Mouse (Mus musculus) layer of hippocampus, adult 2 months (tissue): ENCODE measurements at regions not wholly inside any gene's neighbourhood (a gene's known extent, or its start where the extent isn't known, plus 50 kb on each side); places are given as distances from the start of the nearest gene placed in this dataset.

Experiments
- DNase-seq, 2 experiments: peaks; one replicate each; pipeline ENCODE4 v3.0.0; 2022; ENCODE audit warnings: low spot score in 2 of 2
- H3K27ac ChIP-seq: fragments of 200-600 bp; 2 replicates; pipeline ENCODE4 v1.8.1; 2022
- H3K4me3 ChIP-seq: fragments of 200-600 bp; 2 replicates; pipeline ENCODE4 v1.8.1; 2022; ENCODE audit warnings: mild to moderate bottlenecking
- CTCF ChIP-seq: fragments of 200-600 bp; conservative IDR thresholded peaks from 2 replicates; pipeline ENCODE4 v1.8.1; 2022; ENCODE audit warnings: antibody characterized with exemption, mild to moderate bottlenecking, moderate library complexity

- no peak for TF ChIP-seq CTCF
- Histone ChIP-seq H3K4me3 (no peak overlapping the region), H3K27ac (no peak overlapping the region)
- DNase-seq = no peak
Observed at GRCm38 (mm10) chr1:19881193-19881592, 672.5 kb downstream of the Tfap2b start.

GRCm38 (mm10) chr1:19899426-19899825, 690.7 kb downstream of the Tfap2b start:
- H3K4me3 ChIP-seq = no peak overlapping the region
- no peak overlapping the region for H3K27ac ChIP-seq
- no peak for TF ChIP-seq CTCF
- no peak for DNase-seq

GRCm38 (mm10) chr1:19899889-19900310, 691.2 kb downstream of the Tfap2b start:
- no peak for DNase-seq
- Histone ChIP-seq H3K27ac (no peak overlapping the region), H3K4me3 (no peak overlapping the region)
- TF ChIP-seq CTCF = no peak

DNA sequence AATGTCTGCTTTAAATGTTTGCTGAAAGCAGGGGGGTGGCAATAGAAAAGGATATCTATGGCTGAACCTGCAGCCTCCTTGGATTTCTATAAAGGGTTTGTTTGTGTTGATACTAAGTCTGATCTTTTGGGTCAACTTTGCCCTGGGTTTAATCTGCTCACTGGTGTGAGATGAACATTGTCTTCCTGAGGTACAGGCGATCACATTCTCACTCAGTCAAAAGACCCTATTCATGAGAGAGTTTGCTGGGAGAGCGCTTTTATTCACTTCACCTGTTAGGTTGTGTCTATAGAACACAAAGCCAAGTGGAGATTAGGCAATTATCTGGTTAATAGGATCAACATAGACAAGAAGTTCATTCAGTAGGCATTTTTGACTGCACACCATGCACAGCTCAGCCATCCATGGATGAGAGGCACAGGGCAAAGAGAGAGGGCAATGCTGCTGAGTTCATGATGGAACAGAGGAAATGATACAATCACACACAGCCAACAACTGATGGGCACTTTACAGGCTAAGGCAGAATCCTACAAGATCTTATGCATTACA, 692.3 kb downstream of the Tfap2b start:
- Histone ChIP-seq H3K4me3 (no peak overlapping the region), H3K27ac (no peak overlapping the region)
- no peak for DNase-seq
- TF ChIP-seq CTCF = no peak

DNA sequence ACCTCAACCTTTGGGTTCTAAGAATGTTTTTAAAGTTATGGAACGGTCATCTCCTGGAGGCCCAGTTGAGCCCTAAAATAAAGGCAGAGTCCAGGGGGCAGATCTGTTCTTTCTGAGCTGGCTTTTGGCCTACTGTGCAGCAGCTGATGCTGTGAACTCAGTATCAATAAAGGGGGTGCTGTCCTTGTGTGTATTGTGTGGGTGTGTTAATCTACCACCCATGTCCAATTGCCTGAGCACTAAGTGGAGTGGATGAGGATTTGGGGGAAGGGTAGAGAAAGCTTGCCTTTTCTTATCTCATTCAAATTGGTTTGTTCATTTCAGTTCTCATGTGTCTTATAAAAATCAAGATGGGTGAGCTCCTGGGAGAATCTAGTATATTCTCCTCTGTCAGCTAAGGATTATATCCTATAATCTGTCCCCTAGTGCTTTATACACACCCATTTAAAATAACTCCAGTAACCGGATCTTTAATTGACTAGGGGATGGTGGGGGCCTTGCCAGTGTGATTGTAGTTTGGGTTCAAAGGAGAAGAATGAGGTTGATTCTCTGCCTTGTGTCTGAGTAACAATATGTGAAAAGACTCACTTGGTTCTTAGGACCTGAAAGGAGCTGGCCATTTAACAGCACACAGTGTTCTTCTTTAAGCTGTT, 703.6 kb downstream of the Tfap2b start:
- no peak for TF ChIP-seq CTCF
- H3K4me3 ChIP-seq = no peak overlapping the region
- H3K27ac ChIP-seq = no peak overlapping the region
- DNase-seq = no peak

GRCm38 (mm10) chr1:19918762-19919161, 699.1 kb downstream of the Pkhd1 start:
- no peak for TF ChIP-seq CTCF
- no peak for DNase-seq
- Histone ChIP-seq H3K4me3 (no peak overlapping the region), H3K27ac (no peak overlapping the region)

DNA sequence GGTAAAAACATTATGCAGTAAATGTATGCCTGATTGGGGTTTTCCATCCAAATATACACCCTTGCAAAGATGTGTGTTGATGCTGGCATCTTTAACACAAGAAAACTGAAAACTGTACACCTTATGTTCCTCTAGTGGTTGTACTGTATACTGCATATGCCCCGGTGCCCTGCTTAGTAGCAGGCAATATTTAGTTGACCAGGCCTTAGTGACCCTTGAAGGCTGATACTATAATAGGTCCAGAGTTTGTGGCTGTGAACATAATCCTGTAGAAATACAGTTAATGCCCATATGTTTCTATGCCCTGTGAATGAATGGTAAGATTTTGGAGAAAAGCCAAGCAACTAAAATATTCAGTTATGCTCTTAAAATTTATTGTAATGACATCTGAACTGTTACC, 690.7 kb downstream of the Pkhd1 start:
- DNase-seq = no peak
- Histone ChIP-seq H3K27ac (no peak overlapping the region), H3K4me3 (no peak overlapping the region)
- TF ChIP-seq CTCF = 0 out of 2 replicates have a peak, but pooled peaks have one; percentile 10

DNA sequence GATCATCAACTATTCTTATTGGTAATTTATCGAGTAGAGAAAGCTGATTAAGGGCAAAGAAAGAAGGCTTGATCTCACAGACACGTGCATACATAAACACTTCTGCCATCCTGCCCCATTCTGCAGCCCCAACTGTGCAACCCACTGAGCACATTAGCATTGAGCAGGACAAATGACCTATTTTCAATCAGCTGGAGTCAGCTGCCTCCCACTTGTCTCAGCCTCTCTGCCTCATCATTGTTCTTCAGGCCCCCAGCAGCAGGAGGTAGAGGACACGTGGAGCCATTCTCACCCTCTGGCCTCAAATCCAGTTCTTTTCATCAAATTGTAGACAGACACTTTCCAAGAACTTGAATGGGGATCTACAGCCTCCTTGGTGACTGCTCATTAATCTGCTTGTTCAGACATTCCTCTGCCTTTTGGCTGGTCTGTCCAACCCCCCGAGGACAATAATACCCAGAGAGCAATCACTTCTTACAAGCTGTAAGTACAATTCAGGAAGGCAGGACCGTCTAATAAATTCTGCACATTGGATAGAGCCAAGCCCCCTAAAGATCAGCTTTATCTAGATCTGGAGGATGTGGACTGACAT, 690.0 kb downstream of the Pkhd1 start:
- DNase-seq = no peak
- no peak for TF ChIP-seq CTCF
- Histone ChIP-seq H3K4me3 (no peak overlapping the region), H3K27ac (no peak overlapping the region)

DNA sequence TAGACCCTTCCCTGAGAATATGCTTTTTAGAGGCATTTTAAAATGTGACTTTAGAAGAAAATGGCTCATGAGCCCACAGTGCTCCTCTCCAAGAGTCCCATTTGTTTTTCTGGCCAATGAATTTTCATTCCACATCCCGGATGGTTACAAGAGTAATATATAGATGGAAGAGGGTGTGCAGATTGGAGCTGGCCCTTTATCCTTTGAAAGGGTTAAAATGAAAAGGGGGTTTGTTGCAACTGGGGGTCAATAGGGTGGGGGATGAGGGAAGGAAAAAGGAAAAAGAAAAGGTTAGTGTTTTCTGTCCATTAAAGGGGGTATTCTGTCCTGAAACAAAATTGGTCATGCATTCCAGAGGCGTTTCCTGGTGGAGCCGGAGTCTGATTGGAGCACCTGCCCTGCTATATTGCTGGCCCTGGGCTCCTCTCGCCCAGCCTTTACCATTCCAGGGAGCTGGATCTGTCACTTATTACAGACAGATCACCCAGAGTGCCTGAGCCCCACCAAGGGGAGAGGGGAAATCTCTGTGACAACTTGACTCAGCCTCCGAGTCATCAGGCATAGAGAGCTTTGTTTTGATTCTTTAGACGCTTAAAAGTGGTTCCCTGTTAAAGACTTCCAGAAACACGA, 666.7 kb downstream of the Pkhd1 start:
- H3K27ac ChIP-seq = no peak overlapping the region
- no peak for TF ChIP-seq CTCF
- DNase-seq = no peak
- no peak overlapping the region for H3K4me3 ChIP-seq

GRCm38 (mm10) chr1:19951680-19952248, 666.1 kb downstream of the Pkhd1 start:
- H3K4me3 ChIP-seq = no peak overlapping the region
- no peak overlapping the region for H3K27ac ChIP-seq
- no peak for DNase-seq
- TF ChIP-seq CTCF = no peak

- peak; percentile 75 for TF ChIP-seq CTCF
- H3K4me3 ChIP-seq = no peak overlapping the region
- no peak overlapping the region for H3K27ac ChIP-seq
- DNase-seq = no peak
Observed at GRCm38 (mm10) chr1:19973364-19973763, 644.5 kb downstream of the Pkhd1 start.

- H3K27ac ChIP-seq = no peak overlapping the region
- TF ChIP-seq CTCF = no peak
- no peak for DNase-seq
- no peak overlapping the region for H3K4me3 ChIP-seq
Observed at GRCm38 (mm10) chr1:19973981-19974380, 643.9 kb downstream of the Pkhd1 start.

- no peak for TF ChIP-seq CTCF
- Histone ChIP-seq H3K4me3 (no peak overlapping the region), H3K27ac (no peak overlapping the region)
- no peak for DNase-seq
Observed at GRCm38 (mm10) chr1:19975436-19975835, 642.4 kb downstream of the Pkhd1 start.
